Mouse (Mus musculus) lung, adult 2 months (tissue): ENCODE measurements around the gene Ncbp1.

ENCODE experiments used
- CTCF ChIP-seq: fragments of 200-500 bp; IDR thresholded peaks from 2 replicates; pipeline ENCODE4 v1.5.1; 2011; ENCODE audit warnings: mild to moderate bottlenecking, low read length, control low read depth; ENCODE audit not compliant: insufficient read depth
- POLR2A ChIP-seq: fragments of 200-500 bp; IDR thresholded peaks from 2 replicates; pipeline ENCODE4 v1.6.1; 2011; ENCODE audit warnings: low read depth, mild to moderate bottlenecking, control low read depth, low read length, borderline replicate concordance; ENCODE audit errors: extremely low read depth

GRCm38 (mm10) chr4:46186466-46186865 lies 48.1 kb downstream of the Ncbp1 start:
- TF ChIP-seq POLR2A: no peak
- TF ChIP-seq CTCF: no peak
